In genomic region chr7:49371972-49372371, GRCm38 (mm10) we compare ENCODE assay signal across 20 mouse cellular contexts.
DNase-seq lines count a peak whose midpoint lies in the region; ATAC-seq and TF ChIP-seq lines count a peak whose summit lies in the region.
"Had no signal": no experiment of that assay in that cellular context is flagged by ENCODE, and none has a peak within 500 bp of the region (broad histone marks: within the 10 kb centered on the region; RNA-seq: fewer than 3 reads in every experiment).

No protein-coding gene starts in this region.

- H3K9me3 ChIP-seq in kidney, embryonic 15.5 days (replicated peaks): no peaks in the 10 kb centered on the region
- H3K9me3 ChIP-seq: embryonic facial prominence, embryonic 10.5 days; embryonic facial prominence, embryonic 12.5 days; forebrain, embryonic 13.5 days; forebrain, embryonic 15.5 days had no signal

- no peak overlapping the region for H3K4me3 ChIP-seq in left cerebral cortex, adult 2 months
- H3K4me3 ChIP-seq in myocyte: peak overlapping the region; percentile 54
- H3K4me3 ChIP-seq in kidney, embryonic 15.5 days (replicated peaks): no peak overlapping the region
- H3K4me3 ChIP-seq: embryonic facial prominence, embryonic 10.5 days; embryonic facial prominence, embryonic 12.5 days; forebrain, embryonic 13.5 days; forebrain, embryonic 15.5 days had no signal

- peaks cover 3% of the 10 kb centered on the region for H3K36me3 ChIP-seq in myocyte (ENCODE audit: control insufficient read depth, insufficient read depth)
- H3K36me3 ChIP-seq in kidney, embryonic 15.5 days: no peaks in the 10 kb centered on the region
- H3K36me3 ChIP-seq: embryonic facial prominence, embryonic 10.5 days; embryonic facial prominence, embryonic 12.5 days; forebrain, embryonic 15.5 days had no signal

- intact Hi-C loops in left cerebral cortex, adult 2 months (cut with DNase I): no loop called here
- intact Hi-C loops in left cerebral cortex, postnatal 36 days (cut with DNase I): loop anchor here (10.0 kb wide), 1 partner anchor 237 kb away; no protein-coding TSS in a partner anchor

- H3K79me2 ChIP-seq in myocyte (ENCODE audit: control insufficient read depth, insufficient read depth): peaks cover 37% of the 10 kb centered on the region

- no peak overlapping the region for H3K9ac ChIP-seq in kidney, embryonic 15.5 days
- H3K9ac ChIP-seq: embryonic facial prominence, embryonic 12.5 days; forebrain, embryonic 13.5 days; forebrain, embryonic 15.5 days; forebrain, postnatal 0 days had no signal

- ATAC-seq in kidney, embryonic 15.5 days (replicated peaks; ENCODE audit: low FRiP score): no peak
- ATAC-seq: activated CD4-positive, CD25-positive, alpha-beta regulatory T cell, adult 4 months; forebrain, embryonic 13.5 days; forebrain, embryonic 15.5 days; forebrain, postnatal 0 days had no signal

- peak overlapping the region; percentile 62 for H3K4me2 ChIP-seq in myocyte (ENCODE audit: low read depth)
- H3K4me2 ChIP-seq in kidney, embryonic 15.5 days: no peak overlapping the region
- H3K4me2 ChIP-seq: embryonic facial prominence, embryonic 12.5 days; forebrain, embryonic 13.5 days; forebrain, embryonic 15.5 days had no signal

- H3K4me1 ChIP-seq in kidney, embryonic 15.5 days: peaks cover 17% of the 10 kb centered on the region

- no peak for TF ChIP-seq CTCF in left cerebral cortex, adult 2 months (IDR thresholded peaks at IDR 0.05)

- H3ac ChIP-seq in myocyte (ENCODE audit: control insufficient read depth, insufficient read length): no peak overlapping the region

- H3K27me3 ChIP-seq in myocyte (ENCODE audit: control insufficient read depth, insufficient read depth, insufficient read length): no peaks in the 10 kb centered on the region
- H3K27me3 ChIP-seq in kidney, embryonic 15.5 days: no peaks in the 10 kb centered on the region
- H3K27me3 ChIP-seq: embryonic facial prominence, embryonic 12.5 days; forebrain, embryonic 15.5 days; Patski had no signal

- peak; percentile 44 for DNase-seq in adrenal gland, adult 2 months
- no peak for DNase-seq in adrenal gland, postnatal 4 days (ENCODE audit: low spot score in 2 of 2)
- no peak for DNase-seq in left cerebral cortex, adult 2 months (ENCODE audit: extremely low spot score in 1 of 2, low spot score in 2 of 2)
- DNase-seq in left cerebral cortex, postnatal 36 days (ENCODE audit: low spot score in 2 of 2): no peak
- peak; percentile 28 for DNase-seq in 3T3-L1 (ENCODE audit: low read depth, low spot score)
- DNase-seq: adrenal gland, adult 8-10 months; adrenal gland, postnatal 25 days; cerebellum, adult 11-12 months; cerebellum, adult 2 months; cerebellum, adult 9-11 months; cerebellum, postnatal 14 days; forebrain, postnatal 0 days had no signal

- peak; percentile 45 for TF ChIP-seq POLR2A in myocyte (IDR thresholded peaks at IDR 0.05; ENCODE audit: insufficient read length, low read depth)

- 0 out of 2 replicates have a peak overlapping the region, but pooled peaks have one; percentile 20 for H3K27ac ChIP-seq in left cerebral cortex, adult 2 months
- H3K27ac ChIP-seq in kidney, embryonic 15.5 days: no peak overlapping the region
- H3K27ac ChIP-seq: embryonic facial prominence, embryonic 10.5 days; embryonic facial prominence, embryonic 12.5 days; forebrain, embryonic 13.5 days; forebrain, embryonic 15.5 days had no signal

- WGBS in kidney, embryonic 15.5 days: 71% methylated on average over 7 of the region's 7 CpGs

TF ChIP-seq in myocyte, 11 proteins besides CTCF, POLR2A, EP300 and RAD21:
- TF ChIP-seq SRF (IDR thresholded peaks at IDR 0.05; ENCODE audit: control insufficient read depth, insufficient read length, low read depth) (no peak), REST (IDR thresholded peaks at IDR 0.05; ENCODE audit: insufficient read depth, insufficient read length) (no peak), E2F4 (IDR thresholded peaks at IDR 0.05; ENCODE audit: insufficient read depth) (no peak), MAX (IDR thresholded peaks at IDR 0.05; ENCODE audit: low read depth) (no peak), MYOD1 (IDR thresholded peaks at IDR 0.05; ENCODE audit: control insufficient read depth in 1 of 3, insufficient read length in 2 of 3, low read depth in 2 of 3) (peak; percentile 72 to 96 (median 89)), TCF12 (IDR thresholded peaks at IDR 0.05; ENCODE audit: insufficient read depth, poor library complexity, severe bottlenecking) (peak; percentile 79), USF1 (IDR thresholded peaks at IDR 0.05; ENCODE audit: low read depth) (no peak), MYOG (IDR thresholded peaks at IDR 0.05; ENCODE audit: control insufficient read depth in 1 of 3, insufficient read depth in 1 of 3, insufficient read length in 2 of 3, low read depth in 2 of 3) (peak; percentile 85 to 96 (median 96)), CEBPB (IDR thresholded peaks at IDR 0.05; ENCODE audit: insufficient read depth, poor library complexity, severe bottlenecking) (no peak), POLR2AphosphoS2 (IDR thresholded peaks at IDR 0.05; ENCODE audit: insufficient read length, low read depth) (no peak), TCF3 (IDR thresholded peaks at IDR 0.05; ENCODE audit: insufficient read length, low read depth) (peak; percentile 61)

Comparison
In these comparisons a context has a peak if more than half of its experiments do, and no peak if none do; other contexts are left out.
1. DNase-seq: peak in adrenal gland, adult 2 months (single experiment) and 3T3-L1 (single experiment); none in adrenal gland, postnatal 4 days (0 of 2), left cerebral cortex, adult 2 months (0 of 2) and left cerebral cortex, postnatal 36 days (0 of 2).